In the genomic region with DNA sequence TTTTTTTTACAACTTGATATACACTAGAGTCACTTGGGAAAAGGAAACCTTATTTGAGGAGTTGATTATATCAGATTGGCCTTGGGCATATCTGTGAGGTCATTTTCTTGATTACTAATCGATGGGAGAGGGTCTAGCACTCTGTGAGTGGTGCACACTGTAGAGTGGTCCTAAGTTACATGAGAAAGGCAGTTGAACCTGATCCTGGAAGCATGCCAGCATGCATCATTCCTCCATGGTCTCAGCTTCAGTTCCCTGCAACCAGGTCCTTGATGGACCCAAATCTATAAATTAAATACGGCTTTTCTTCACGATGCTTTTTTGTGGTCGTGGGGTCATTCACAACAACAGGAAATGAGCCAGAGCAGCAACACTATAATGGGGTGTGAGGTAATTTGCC, we compare ENCODE assay signal across 13 mouse cellular contexts.
"Had no signal": no experiment of that assay in that cellular context is flagged by ENCODE, and none has a peak within 500 bp of the region (broad histone marks: within the 10 kb centered on the region; RNA-seq: fewer than 3 reads in every experiment).

No protein-coding gene starts in this region.

- H3K9ac ChIP-seq: limb, embryonic 13.5 days; liver, embryonic 15.5 days; midbrain, embryonic 13.5 days; stomach, embryonic 15.5 days had no signal

- H3K4me2 ChIP-seq: limb, embryonic 13.5 days; liver, embryonic 11.5 days; liver, embryonic 15.5 days; midbrain, embryonic 13.5 days; stomach, embryonic 15.5 days had no signal

- H3K4me1 ChIP-seq: limb, embryonic 13.5 days; liver, embryonic 15.5 days; midbrain, embryonic 13.5 days; stomach, embryonic 15.5 days had no signal

- H3K27ac ChIP-seq: kidney, postnatal 0 days; limb, embryonic 13.5 days; liver, embryonic 15.5 days; midbrain, embryonic 13.5 days; stomach, embryonic 15.5 days had no signal

- ATAC-seq: midbrain, embryonic 13.5 days had no signal

- H3K4me3 ChIP-seq: limb, embryonic 13.5 days; liver, embryonic 15.5 days; midbrain, embryonic 13.5 days; stomach, embryonic 15.5 days had no signal

- H3K9me3 ChIP-seq: limb, embryonic 13.5 days; liver, embryonic 15.5 days; midbrain, embryonic 13.5 days; stomach, embryonic 15.5 days had no signal

- H3K27me3 ChIP-seq: limb, embryonic 13.5 days; liver, embryonic 15.5 days; midbrain, embryonic 13.5 days; stomach, embryonic 15.5 days had no signal

- H3K36me3 ChIP-seq: limb, embryonic 13.5 days; liver, embryonic 15.5 days; midbrain, embryonic 13.5 days; stomach, embryonic 15.5 days had no signal

- DNase-seq: kidney, adult 2 months; kidney, postnatal 36 days; layer of hippocampus, adult 9-11 months; layer of hippocampus, postnatal 36 days; lung, adult 2 months; thymus, adult 2 months; thymus, postnatal 25 days had no signal
